Mouse (Mus musculus): ENCODE measurements at regions not wholly inside any gene's neighbourhood (a gene's known extent, or its start where the extent isn't known, plus 50 kb on each side); places are given as distances from the start of the nearest gene placed in this dataset.
"Not testable (repeated sequence)": the region's sequence is repeated elsewhere in the genome, so short reads cannot be mapped to it uniquely, and the experiment has no call there.

DNA sequence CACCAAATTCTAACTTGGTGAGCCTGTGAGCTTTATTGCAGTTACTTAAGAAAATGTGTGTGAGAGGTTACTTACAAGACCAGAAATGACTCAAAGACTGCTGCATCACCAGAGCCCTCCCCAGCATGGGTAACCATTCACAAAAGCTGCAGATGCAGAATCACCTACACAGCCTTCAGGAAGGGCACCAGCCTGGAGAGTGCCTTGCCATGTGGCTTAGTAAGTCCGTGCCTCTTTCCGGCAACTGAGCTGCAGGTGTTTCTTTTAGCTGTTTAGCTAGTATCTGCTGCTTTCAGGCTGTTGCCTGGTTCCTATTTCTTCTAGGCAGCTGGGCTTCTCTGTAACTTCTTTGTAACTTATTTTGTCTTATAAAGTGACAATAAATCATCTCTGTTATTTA lies 213.2 kb upstream of the Stxbp6 start:
- no peak for DNase-seq (ENCODE audit: low spot score)
- no peak for ATAC-seq
- Histone ChIP-seq H3K36me3 (ENCODE audit: insufficient read depth, low read length) (no peaks in the 10 kb centered on the region), H3K27ac (no peak overlapping the region), H3K4me1 (ENCODE audit: insufficient read depth, low read length) (no peaks in the 10 kb centered on the region), H3K27me3 (ENCODE audit: insufficient read depth, low read length) (no peaks in the 10 kb centered on the region), H3K4me3 (ENCODE audit: low read length) (no peak overlapping the region), H3K9ac (replicated peaks; ENCODE audit: low read length) (no peak overlapping the region), H3K9me3 (ENCODE audit: low read length) (no peaks in the 10 kb centered on the region), H3K4me2 (ENCODE audit: low read depth, low read length) (no peak overlapping the region)
- no peak for TF ChIP-seq CTCF (IDR thresholded peaks at IDR 0.05; ENCODE audit: low read depth)
- 82% methylated on average over 2 of the region's 2 CpGs for WGBS

DNA sequence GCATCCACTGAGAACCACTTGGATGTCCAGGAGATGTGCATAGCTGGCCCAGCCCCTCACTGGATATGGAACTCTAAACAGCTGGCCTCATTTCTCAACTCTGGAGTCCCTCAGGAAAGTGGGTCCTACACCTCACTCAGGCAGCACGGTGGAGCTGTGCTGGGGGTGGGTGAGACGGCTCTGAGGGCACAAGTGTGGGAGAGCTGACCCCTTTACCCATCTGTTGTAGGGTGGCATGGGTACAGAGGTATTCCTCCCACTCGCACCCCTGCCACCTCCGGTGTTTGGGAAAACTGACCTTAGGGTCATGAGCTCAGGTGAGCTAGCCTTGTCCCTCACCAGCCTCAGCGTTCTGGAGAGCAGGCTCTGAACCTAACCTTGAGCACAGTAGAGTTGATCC lies 181.8 kb upstream of the Stxbp6 start:
- H3K9me3 ChIP-seq (ENCODE audit: low read length), result no peaks in the 10 kb centered on the region
- DNase-seq (ENCODE audit: low spot score), result no peak
- WGBS, result 96% methylated on average over 5 of the region's 5 CpGs
- H3K36me3 ChIP-seq (ENCODE audit: insufficient read depth, low read length), result no peaks in the 10 kb centered on the region
- ATAC-seq, result no peak
- no peak overlapping the region for H3K4me2 ChIP-seq (ENCODE audit: low read depth, low read length)
- no peaks in the 10 kb centered on the region for H3K27me3 ChIP-seq (ENCODE audit: insufficient read depth, low read length)
- no peak overlapping the region for H3K9ac ChIP-seq (replicated peaks; ENCODE audit: low read length)
- no peak overlapping the region for H3K27ac ChIP-seq
- H3K4me3 ChIP-seq (ENCODE audit: low read length), result no peak overlapping the region
- TF ChIP-seq CTCF (IDR thresholded peaks at IDR 0.05; ENCODE audit: low read depth), result no peak
- no peaks in the 10 kb centered on the region for H3K4me1 ChIP-seq (ENCODE audit: insufficient read depth, low read length)

DNA sequence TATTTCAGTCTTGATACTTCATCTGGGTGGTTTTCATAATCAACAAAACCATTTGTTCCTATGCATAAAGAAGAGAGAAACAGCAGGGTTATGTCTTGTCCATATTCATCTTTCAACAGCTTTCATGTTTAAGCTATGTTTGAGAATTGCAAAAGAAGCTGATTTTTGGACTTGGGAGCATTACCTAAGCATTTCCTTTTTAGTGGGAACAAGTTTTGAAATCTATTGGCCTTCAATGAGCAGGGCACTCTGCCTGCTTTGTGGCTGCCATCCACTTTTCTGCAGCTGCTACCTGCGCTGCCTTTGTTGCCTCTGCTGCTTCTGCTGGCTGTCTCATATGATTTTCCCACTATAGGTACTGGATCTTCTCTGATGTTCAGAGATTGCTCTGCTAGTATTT lies 136.6 kb upstream of the Stxbp6 start:
- no peak for DNase-seq (ENCODE audit: low spot score)
- no peak for TF ChIP-seq CTCF (IDR thresholded peaks at IDR 0.05; ENCODE audit: low read depth)
- Histone ChIP-seq H3K27ac (no peak overlapping the region), H3K4me3 (ENCODE audit: low read length) (no peak overlapping the region), H3K9ac (replicated peaks; ENCODE audit: low read length) (no peak overlapping the region), H3K36me3 (ENCODE audit: insufficient read depth, low read length) (no peaks in the 10 kb centered on the region), H3K4me2 (ENCODE audit: low read depth, low read length) (no peak overlapping the region), H3K27me3 (ENCODE audit: insufficient read depth, low read length) (no peaks in the 10 kb centered on the region), H3K4me1 (ENCODE audit: insufficient read depth, low read length) (no peaks in the 10 kb centered on the region), H3K9me3 (ENCODE audit: low read length) (no peaks in the 10 kb centered on the region)
- 93% methylated on average over 1 of the region's 1 CpGs for WGBS
- ATAC-seq, result no peak

DNA sequence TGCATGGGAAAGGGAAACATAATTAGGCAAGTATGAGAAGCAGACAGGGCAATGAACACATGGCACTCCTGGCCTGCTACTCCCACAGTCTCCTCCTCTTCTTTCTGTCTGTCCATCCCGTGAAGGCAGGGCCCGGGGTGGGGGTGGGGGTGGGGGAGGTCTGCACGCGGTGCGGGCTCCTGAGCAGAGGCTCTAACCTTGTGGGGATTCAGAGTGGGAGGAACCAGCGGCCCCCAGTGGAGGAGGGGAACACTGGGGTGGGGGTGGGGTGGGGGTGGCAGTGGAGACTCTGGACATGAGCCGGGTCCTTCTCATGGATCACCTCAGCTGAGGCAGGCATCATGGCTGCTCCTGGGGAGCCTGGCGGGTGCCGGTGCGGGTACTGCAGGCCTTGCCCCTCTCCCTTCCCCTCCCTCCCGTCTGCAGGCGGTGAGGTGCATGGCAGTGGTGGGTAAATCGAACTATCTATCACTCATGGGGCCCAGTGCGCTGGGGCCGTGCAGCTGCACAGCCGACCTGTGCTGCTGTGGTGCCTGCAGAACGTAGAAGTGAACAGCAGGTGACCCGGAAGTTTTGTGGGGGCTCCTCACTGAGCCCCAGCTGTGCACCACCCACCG lies 120.9 kb upstream of the Stxbp6 start:
- WGBS, result 73% methylated on average over 19 of the region's 19 CpGs
- Histone ChIP-seq H3K27ac (no peak overlapping the region), H3K36me3 (ENCODE audit: insufficient read depth, low read length) (no peaks in the 10 kb centered on the region), H3K27me3 (ENCODE audit: insufficient read depth, low read length) (no peaks in the 10 kb centered on the region), H3K4me1 (ENCODE audit: insufficient read depth, low read length) (no peaks in the 10 kb centered on the region), H3K4me2 (ENCODE audit: low read depth, low read length) (no peak overlapping the region), H3K4me3 (ENCODE audit: low read length) (no peak overlapping the region), H3K9ac (replicated peaks; ENCODE audit: low read length) (no peak overlapping the region), H3K9me3 (ENCODE audit: low read length) (no peaks in the 10 kb centered on the region)
- TF ChIP-seq CTCF (IDR thresholded peaks at IDR 0.05; ENCODE audit: low read depth), result no peak
- DNase-seq (ENCODE audit: low spot score) (no peak), ATAC-seq (0 out of 2 replicates have a peak, but pooled peaks have one; percentile 40)

DNA sequence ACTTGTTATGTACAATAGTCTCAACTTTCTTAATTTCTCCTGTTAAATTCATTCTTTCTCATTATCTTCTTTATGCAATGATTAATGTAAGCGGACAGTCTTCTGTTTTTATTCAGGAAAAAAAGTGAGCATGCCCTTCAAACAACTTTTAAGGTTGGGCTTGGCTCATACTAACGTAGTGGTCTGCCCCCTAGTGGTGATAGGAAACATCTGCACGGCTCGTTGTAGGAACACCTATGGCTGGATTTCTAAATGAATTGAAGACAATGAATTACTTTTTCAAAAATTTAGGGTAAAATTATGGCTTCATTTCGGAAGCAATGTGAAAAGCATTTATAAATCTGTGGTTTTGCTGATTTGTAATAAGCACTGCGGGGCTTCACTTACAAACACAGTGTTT lies 112.6 kb upstream of the Stxbp6 start:
- 13% methylated on average over 6 of the region's 6 CpGs for WGBS
- Histone ChIP-seq H3K4me1 (ENCODE audit: insufficient read depth, low read length) (no peaks in the 10 kb centered on the region), H3K27me3 (ENCODE audit: insufficient read depth, low read length) (no peaks in the 10 kb centered on the region), H3K9me3 (ENCODE audit: low read length) (no peaks in the 10 kb centered on the region), H3K4me3 (ENCODE audit: low read length) (no peak overlapping the region), H3K9ac (replicated peaks; ENCODE audit: low read length) (no peak overlapping the region), H3K27ac (no peak overlapping the region), H3K36me3 (ENCODE audit: insufficient read depth, low read length) (no peaks in the 10 kb centered on the region), H3K4me2 (ENCODE audit: low read depth, low read length) (no peak overlapping the region)
- peak; percentile 85 for TF ChIP-seq CTCF (IDR thresholded peaks at IDR 0.05; ENCODE audit: low read depth)
- ATAC-seq (peak; percentile 56; the same call in 1 of the 2 replicates), DNase-seq (ENCODE audit: low spot score) (peak; percentile 91)

DNA sequence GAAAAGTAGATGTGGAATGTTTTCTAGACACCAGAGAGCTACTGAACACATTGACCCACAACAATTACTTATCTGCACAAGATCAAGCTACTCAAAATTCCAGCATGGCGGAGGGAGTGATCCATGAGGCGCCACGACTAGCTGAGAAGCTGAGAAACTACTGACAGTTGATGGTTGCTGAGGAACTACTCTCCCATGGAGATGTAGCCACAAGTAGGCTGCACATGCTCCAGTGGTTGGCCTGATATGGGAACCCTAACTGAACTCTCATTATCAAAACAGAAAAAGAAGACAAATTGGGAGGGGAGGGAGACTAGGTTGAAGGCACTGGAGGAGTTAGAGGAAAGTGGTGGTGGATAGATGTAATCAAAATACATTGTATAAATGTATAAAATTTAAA lies 110.0 kb upstream of the Stxbp6 start:
- Histone ChIP-seq H3K27ac (no peak overlapping the region), H3K4me2 (ENCODE audit: low read depth, low read length) (no peak overlapping the region), H3K9me3 (ENCODE audit: low read length) (no peaks in the 10 kb centered on the region), H3K36me3 (ENCODE audit: insufficient read depth, low read length) (no peaks in the 10 kb centered on the region), H3K4me3 (ENCODE audit: low read length) (no peak overlapping the region), H3K4me1 (ENCODE audit: insufficient read depth, low read length) (no peaks in the 10 kb centered on the region), H3K9ac (replicated peaks; ENCODE audit: low read length) (no peak overlapping the region), H3K27me3 (ENCODE audit: insufficient read depth, low read length) (no peaks in the 10 kb centered on the region)
- no peak for TF ChIP-seq CTCF (IDR thresholded peaks at IDR 0.05; ENCODE audit: low read depth)
- no peak for ATAC-seq
- WGBS, result 87% methylated on average over 3 of the region's 3 CpGs
- no peak for DNase-seq (ENCODE audit: low spot score)

DNA sequence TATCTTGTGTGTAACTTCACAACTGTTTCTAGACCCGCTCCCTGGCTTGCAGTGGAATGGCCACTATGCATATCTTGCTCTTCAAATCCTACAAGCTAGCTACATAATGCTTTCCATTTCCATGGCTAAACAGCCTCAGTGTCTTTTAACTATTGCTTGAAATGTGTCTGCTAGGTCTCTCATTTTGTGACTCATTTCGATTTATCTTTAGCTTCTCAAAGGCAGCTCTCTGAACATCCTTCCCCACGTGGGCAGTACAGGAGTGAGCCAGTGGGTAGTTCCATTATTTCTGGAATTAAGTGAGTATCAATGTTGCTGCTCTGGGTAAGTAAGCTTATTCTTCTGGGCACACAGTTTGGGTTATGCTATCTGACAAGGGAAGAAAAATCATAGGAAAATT lies 102.9 kb upstream of the Stxbp6 start:
- no peak for TF ChIP-seq CTCF (IDR thresholded peaks at IDR 0.05; ENCODE audit: low read depth)
- H3K9me3 ChIP-seq (ENCODE audit: low read length), result no peaks in the 10 kb centered on the region
- H3K27ac ChIP-seq, result no peak overlapping the region
- H3K4me2 ChIP-seq (ENCODE audit: low read depth, low read length), result no peak overlapping the region
- ATAC-seq (no peak), DNase-seq (ENCODE audit: low spot score) (no peak)
- no peaks in the 10 kb centered on the region for H3K27me3 ChIP-seq (ENCODE audit: insufficient read depth, low read length)
- no peak overlapping the region for H3K9ac ChIP-seq (replicated peaks; ENCODE audit: low read length)
- no peaks in the 10 kb centered on the region for H3K4me1 ChIP-seq (ENCODE audit: insufficient read depth, low read length)
- H3K36me3 ChIP-seq (ENCODE audit: insufficient read depth, low read length), result no peaks in the 10 kb centered on the region
- no peak overlapping the region for H3K4me3 ChIP-seq (ENCODE audit: low read length)
- WGBS, result 85% methylated on average over 3 of the region's 3 CpGs

DNA sequence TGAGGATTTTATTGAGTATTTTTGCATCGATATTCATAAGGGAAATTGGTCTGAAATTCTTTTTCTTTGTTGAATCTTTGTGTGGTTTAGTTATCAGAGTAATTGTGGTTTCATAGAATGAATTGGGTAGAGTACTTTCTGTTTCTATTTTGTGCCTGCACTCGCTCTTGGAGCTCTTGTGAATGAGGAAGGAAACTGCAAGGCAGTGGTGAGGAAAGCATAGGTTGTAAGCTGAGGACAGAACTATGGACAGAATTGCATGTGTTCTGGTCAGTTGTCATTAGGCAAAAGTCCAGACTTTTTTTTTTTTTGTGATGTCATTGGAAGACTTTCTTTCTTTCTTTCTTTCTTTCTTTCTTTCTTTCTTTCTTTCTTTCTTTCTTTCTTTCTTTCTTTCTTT lies 100.8 kb upstream of the Stxbp6 start:
- ATAC-seq, result not testable (repeated sequence)
- WGBS, result 94% methylated on average over 2 of the region's 2 CpGs

More for the DNA sequence above, 100.8 kb upstream of the Stxbp6 start:
- H3K9ac ChIP-seq (replicated peaks; ENCODE audit: low read length); H3K27ac ChIP-seq; DNase-seq (ENCODE audit: low spot score); H3K36me3 ChIP-seq (ENCODE audit: insufficient read depth, low read length); H3K4me1 ChIP-seq (ENCODE audit: insufficient read depth, low read length); H3K4me3 ChIP-seq (ENCODE audit: low read length); H3K9me3 ChIP-seq (ENCODE audit: low read length); H3K4me2 ChIP-seq (ENCODE audit: low read depth, low read length); H3K27me3 ChIP-seq (ENCODE audit: insufficient read depth, low read length): not testable (repeated sequence)
